Mouse (Mus musculus) thymus, postnatal 10 days (tissue): ENCODE results near the gene Prrxl1.

Source experiments
- DNase-seq, 2 experiments: peaks; one replicate each; pipeline ENCODE4 v3.0.0; 2021; ENCODE audit warnings: low spot score in 2 of 2

Gene Prrxl1

GRCm38 (mm10) chr14:32627271-32627670 lies 28.1 kb downstream of the Prrxl1 start:
- no peak for DNase-seq

- no peak for DNase-seq
Measured at GRCm38 (mm10) chr14:32628584-32628983, 29.4 kb downstream of the Prrxl1 start.

- no peak for DNase-seq
Measured at GRCm38 (mm10) chr14:32632908-32633600, 33.8 kb downstream of the Prrxl1 start.

- no peak for DNase-seq
Measured at GRCm38 (mm10) chr14:32634015-32634682, 34.9 kb downstream of the Prrxl1 start.

- no peak for DNase-seq
Measured at GRCm38 (mm10) chr14:32638485-32638884, 39.3 kb downstream of the Prrxl1 start.

GRCm38 (mm10) chr14:32659781-32660180 lies 60.6 kb downstream of the Prrxl1 start:
- DNase-seq, result no peak

GRCm38 (mm10) chr14:32663099-32663498 lies 63.9 kb downstream of the Prrxl1 start:
- DNase-seq, result no peak

- no peak for DNase-seq
Measured at GRCm38 (mm10) chr14:32673178-32673577, 74.0 kb downstream of the Prrxl1 start.

GRCm38 (mm10) chr14:32678565-32678964 lies 79.4 kb downstream of the Prrxl1 start:
- DNase-seq, result no peak

GRCm38 (mm10) chr14:32681603-32682002 lies 82.4 kb downstream of the Prrxl1 start:
- DNase-seq, result no peak

- DNase-seq, result no peak
Measured at GRCm38 (mm10) chr14:32682536-32682935, 83.3 kb downstream of the Prrxl1 start.

GRCm38 (mm10) chr14:32683251-32683838 lies 84.1 kb downstream of the Prrxl1 start:
- DNase-seq, result no peak

- DNase-seq, result no peak
Measured at GRCm38 (mm10) chr14:32683982-32684734, 85.0 kb downstream of the Prrxl1 start.

- no peak for DNase-seq
Measured at GRCm38 (mm10) chr14:32684735-32685105, 85.5 kb downstream of the Prrxl1 start.

- DNase-seq, result no peak
Measured at GRCm38 (mm10) chr14:32685124-32685826, 86.1 kb downstream of the Prrxl1 start, which contains the start of gene 3425401B19Rik. Gene 3425401B19Rik, minus strand, starts transcription at chr14:32685293.

- no peak for DNase-seq
Measured at GRCm38 (mm10) chr14:32695906-32696305, 96.7 kb downstream of the Prrxl1 start.

GRCm38 (mm10) chr14:32696344-32696743 lies 97.1 kb downstream of the Prrxl1 start:
- no peak for DNase-seq

- no peak for DNase-seq
Measured at GRCm38 (mm10) chr14:32697774-32698173, 98.6 kb downstream of the Prrxl1 start.

GRCm38 (mm10) chr14:32698556-32698955 lies 99.3 kb downstream of the Prrxl1 start:
- no peak for DNase-seq
